Mouse (Mus musculus): ENCODE data around the gene 9130213A22Rik. TPM values are rescaled to one million over a fixed set of nuclear protein-coding genes. Genes with fewer than 3 reads are reported as not detected.

The 9130213A22Rik gene
- total RNA-seq, 2 experiments from 2014 or later: 0.52 to 0.75 TPM

- DNase-seq (ENCODE audit: low spot score in 2 of 2): peak; percentile 77 to 78
- intact Hi-C loops (cut with DNase I): loop anchor here (1.0 kb wide), 1 partner anchor 25 kb away; no protein-coding TSS in a partner anchor
Observed at GRCm38 (mm10) chr11:69125041-69125851, 2.9 kb upstream of the 9130213A22Rik start.

DNA sequence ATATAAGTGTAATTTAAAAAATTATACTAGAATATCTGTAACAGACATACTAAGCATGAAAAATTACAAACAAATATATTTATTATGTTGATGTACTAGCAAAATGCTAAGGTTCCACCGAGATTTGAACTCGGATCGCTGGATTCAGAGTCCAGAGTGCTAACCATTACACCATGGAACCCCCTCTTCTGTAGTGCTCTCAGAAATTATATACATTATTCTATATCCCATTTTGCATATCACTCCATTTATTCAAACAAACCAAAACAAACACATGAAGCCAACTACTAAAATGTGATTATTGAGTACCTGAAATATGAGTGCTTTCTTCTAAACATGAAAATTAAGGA is 2.1 kb upstream of the 9130213A22Rik start:
- intact Hi-C loops (cut with DNase I): loop anchor here (1.0 to 5.0 kb wide), 3 partner anchors 37 to 83 kb away; partner anchors contain the start of gene Vamp2

GRCm38 (mm10) chr11:69123693-69124497 is 1.5 kb upstream of the 9130213A22Rik start:
- peak; percentile 92 to 94 for DNase-seq (ENCODE audit: low spot score in 2 of 2)
- intact Hi-C loops (cut with DNase I): loop anchor here (1.0 to 5.0 kb wide), 3 partner anchors 37 to 83 kb away; partner anchors contain the start of gene Vamp2

More for the DNA sequence above, 2.1 kb upstream of the 9130213A22Rik start:
- peak in 1 of 2 experiments; percentile 64 for DNase-seq (ENCODE audit: low spot score in 2 of 2)

GRCm38 (mm10) chr11:69123056-69123692 is 785 bp upstream of the 9130213A22Rik start:
- peak; percentile 92 for DNase-seq (ENCODE audit: low spot score in 2 of 2)
- intact Hi-C loops (cut with DNase I): loop anchor here (5.0 kb wide), 1 partner anchor 36 kb away; the partner anchor contains the start of gene Vamp2

- intact Hi-C loops (cut with DNase I): loop anchor here (5.0 kb wide), 1 partner anchor 35 kb away; the partner anchor contains the start of gene Vamp2
- no peak for DNase-seq (ENCODE audit: low spot score in 2 of 2)
Observed at GRCm38 (mm10) chr11:69121741-69122335, 551 bp downstream of the 9130213A22Rik start.

DNA sequence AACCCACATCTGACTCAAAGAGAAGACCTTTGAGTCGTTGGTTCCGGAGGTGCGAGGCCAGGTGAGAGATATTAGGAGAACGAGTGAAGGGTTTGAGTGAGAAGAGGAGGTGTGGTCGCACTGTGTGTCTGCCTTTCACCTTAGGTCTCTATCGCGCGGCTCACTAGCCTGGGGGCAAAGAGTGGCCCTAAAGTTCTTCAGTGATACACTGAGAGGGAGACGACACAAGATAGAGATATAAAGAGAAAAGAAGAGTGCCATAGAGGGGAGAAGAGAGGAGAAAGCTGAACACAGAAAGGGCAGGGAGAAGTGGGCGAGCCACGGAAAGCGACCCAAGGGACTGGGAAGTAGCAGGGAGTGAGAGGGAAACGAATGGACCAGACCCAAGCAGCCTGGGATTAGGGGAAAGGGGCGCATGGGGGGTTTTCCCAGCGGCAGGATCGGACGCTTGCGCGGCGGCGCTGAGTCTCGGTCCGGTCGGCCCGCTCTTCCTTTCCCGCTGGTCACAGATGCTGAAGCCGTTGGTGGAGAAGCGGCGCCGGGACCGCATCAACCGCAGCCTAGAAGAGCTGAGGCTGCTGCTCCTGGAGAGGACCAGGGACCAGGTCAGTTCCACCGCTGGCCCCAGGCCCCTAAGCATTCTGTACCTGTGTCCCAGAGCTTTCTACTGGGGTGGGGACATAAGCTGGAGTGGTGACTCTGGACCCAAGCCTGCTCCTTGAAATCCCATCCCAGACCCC is 1.2 kb downstream of the 9130213A22Rik start:
- DNase-seq (ENCODE audit: low spot score in 2 of 2): no peak
- intact Hi-C loops (cut with DNase I): loop anchor here (5.0 kb wide), 1 partner anchor 34 kb away; the partner anchor contains the start of gene Vamp2

DNA sequence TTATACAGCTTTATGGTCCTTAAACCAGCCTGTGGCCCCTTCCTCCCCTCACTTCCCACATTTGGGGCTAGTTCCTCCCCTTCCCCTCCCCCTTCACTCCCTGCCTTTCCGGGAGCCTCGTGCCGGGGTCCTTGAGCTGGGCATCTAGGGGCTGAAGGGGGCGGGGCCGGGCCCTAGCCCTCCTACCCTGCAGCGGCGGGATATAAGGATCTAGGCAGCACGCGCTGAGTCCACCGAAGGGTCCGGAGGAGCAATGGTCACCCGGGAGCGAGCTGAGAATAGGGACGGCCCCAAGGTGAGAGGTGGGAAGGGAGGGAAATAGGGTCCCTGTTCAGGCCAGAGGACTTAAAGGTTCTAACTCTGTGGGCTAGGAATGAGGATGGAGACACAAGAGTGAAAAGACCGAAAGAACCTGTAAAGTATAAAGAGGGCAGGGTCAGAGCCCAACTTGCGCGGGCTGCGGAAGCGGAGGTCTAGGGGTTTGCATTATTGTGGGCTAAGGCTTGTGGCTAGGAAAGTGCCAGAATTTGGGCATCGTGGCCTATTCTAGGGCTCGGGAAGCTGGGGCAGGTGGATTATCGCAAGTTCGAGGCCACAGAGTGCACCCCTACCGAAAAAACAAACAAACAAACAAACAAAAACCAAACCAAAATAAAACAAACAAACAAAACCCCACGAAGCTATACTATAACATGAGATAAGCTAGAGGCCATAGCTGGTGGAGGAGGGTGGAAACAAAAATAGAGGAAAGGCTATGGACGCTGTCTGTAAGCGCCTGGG is 2.0 kb downstream of the 9130213A22Rik start, which contains the start of gene Hes7:
Hes7 (plus strand) TSS at position 184 of the 780 bp plus-strand sequence.
- intact Hi-C loops (cut with DNase I): loop anchor here (5.0 kb wide), 1 partner anchor 33 kb away; the partner anchor contains the start of gene Vamp2
- no peak for DNase-seq (ENCODE audit: low spot score in 2 of 2)

GRCm38 (mm10) chr11:69119446-69120155 is 2.8 kb downstream of the 9130213A22Rik start:
- no peak for DNase-seq (ENCODE audit: low spot score in 2 of 2)
- intact Hi-C loops (cut with DNase I): loop anchor here (2.0 to 5.0 kb wide), 2 partner anchors 21 to 32 kb away; partner anchors contain the start of gene Vamp2

GRCm38 (mm10) chr11:69118765-69119164 is 3.6 kb downstream of the 9130213A22Rik start:
- peak; percentile 80 to 85 for DNase-seq (ENCODE audit: low spot score in 2 of 2)
- intact Hi-C loops (cut with DNase I): loop anchor here (2.0 kb wide), 1 partner anchor 20 kb away; no protein-coding TSS in a partner anchor

- DNase-seq (ENCODE audit: low spot score in 2 of 2): peak; percentile 54 to 69
Observed at GRCm38 (mm10) chr11:69117737-69118695, 4.4 kb downstream of the 9130213A22Rik start.

GRCm38 (mm10) chr11:69116843-69117242 is 5.5 kb downstream of the 9130213A22Rik start:
- no peak for DNase-seq (ENCODE audit: low spot score in 2 of 2)
- intact Hi-C loops (cut with DNase I): no loop called here

More at GRCm38 (mm10) chr11:69117737-69118695, 4.4 kb downstream of the 9130213A22Rik start:
- intact Hi-C loops (cut with DNase I): loop anchor here (2.0 kb wide), 1 partner anchor 19 kb away; no protein-coding TSS in a partner anchor

- no peak for DNase-seq (ENCODE audit: low spot score in 2 of 2)
- intact Hi-C loops (cut with DNase I): no loop called here
Observed at GRCm38 (mm10) chr11:69114621-69115020, 7.8 kb downstream of the 9130213A22Rik start.

GRCm38 (mm10) chr11:69114018-69114417 is 8.4 kb downstream of the 9130213A22Rik start:
- no peak for DNase-seq (ENCODE audit: low spot score in 2 of 2)

GRCm38 (mm10) chr11:69111865-69112264 is 10.5 kb downstream of the 9130213A22Rik start:
- intact Hi-C loops (cut with DNase I): no loop called here
- no peak for DNase-seq (ENCODE audit: low spot score in 2 of 2)

More at GRCm38 (mm10) chr11:69114018-69114417, 8.4 kb downstream of the 9130213A22Rik start:
- intact Hi-C loops (cut with DNase I): no loop called here

- no peak for DNase-seq (ENCODE audit: low spot score in 2 of 2)
- intact Hi-C loops (cut with DNase I): no loop called here
Observed at GRCm38 (mm10) chr11:69111051-69111810, 11.2 kb downstream of the 9130213A22Rik start.

Measured in left cerebral cortex, postnatal 36 days (tissue).